8 mouse cellular contexts compared by ENCODE assay signal in the genomic region with DNA sequence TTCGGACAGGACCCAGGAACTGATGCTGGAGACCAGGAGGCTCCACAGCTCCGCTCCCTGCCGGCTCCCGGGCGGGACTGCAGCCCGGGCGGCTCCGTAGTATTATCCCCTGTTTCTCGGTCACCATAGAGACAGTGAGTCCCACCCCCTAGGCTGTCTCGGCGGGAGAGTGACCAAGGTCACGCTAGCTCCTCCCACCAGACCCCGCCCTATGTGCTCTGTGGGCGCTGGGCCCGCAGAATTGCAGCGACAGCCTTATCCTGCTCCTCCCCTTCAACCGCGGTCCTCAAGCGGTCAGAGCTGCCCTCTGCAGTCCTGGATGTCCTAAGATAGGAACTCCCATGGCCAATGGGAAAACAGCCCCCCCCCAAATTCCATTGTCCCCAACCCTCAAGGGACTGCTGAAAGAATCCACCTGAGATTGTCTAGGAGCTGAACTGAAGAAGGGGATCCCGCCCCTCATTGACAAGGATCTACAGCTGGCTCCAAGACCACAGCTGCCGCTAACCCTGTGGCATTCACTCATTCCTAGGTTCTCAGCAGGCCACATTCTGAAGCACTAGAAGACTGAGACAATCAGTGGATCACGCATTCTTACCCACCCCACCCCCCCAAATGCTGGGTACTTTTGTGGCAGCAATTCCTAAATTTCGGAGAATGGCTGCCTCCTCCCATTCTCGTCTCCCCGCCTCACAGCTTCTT. TPM values are rescaled to one million over a fixed set of nuclear protein-coding genes. Genes with fewer than 3 reads are reported as not detected.
DNase-seq lines count a peak whose midpoint lies in the region; ATAC-seq and TF ChIP-seq lines count a peak whose summit lies in the region.

Gene Tppp3, minus strand, starts transcription at position 213 of the 702 bp plus-strand sequence.

- peak within 1 kb of the TSS; percentile 50 for H3K9ac ChIP-seq in forebrain, embryonic 12.5 days
- H3K9ac ChIP-seq in heart, embryonic 15.5 days = peak within 1 kb of the TSS; percentile 42
- no peak within 1 kb of the TSS for H3K9ac ChIP-seq in liver, embryonic 13.5 days
- peak within 1 kb of the TSS; percentile 5; the same call in 1 of the 2 replicates for H3K9ac ChIP-seq in stomach, embryonic 15.5 days

- H3K36me3 ChIP-seq in C2C12 (ENCODE audit: control insufficient read depth, insufficient read depth) = peaks cover 26% of the 10 kb centered on the region
- H3K36me3 ChIP-seq in forebrain, embryonic 12.5 days (replicated peaks) = peaks cover 12% of the 10 kb centered on the region
- no peaks in the 10 kb centered on the region for H3K36me3 ChIP-seq in heart, embryonic 15.5 days
- H3K36me3 ChIP-seq in liver, embryonic 13.5 days = no peaks in the 10 kb centered on the region
- H3K36me3 ChIP-seq in stomach, embryonic 15.5 days = peaks cover 4% of the 10 kb centered on the region; the same call in 1 of the 2 replicates

- H3ac ChIP-seq in C2C12 (ENCODE audit: control insufficient read depth, insufficient read length, low read depth) = peak within 1 kb of the TSS; percentile 66

- no peak for TF ChIP-seq CTCF in C2C12 (IDR thresholded peaks at IDR 0.05; ENCODE audit: control insufficient read depth, insufficient read depth, insufficient read length)

- no peaks in the 10 kb centered on the region for H3K9me3 ChIP-seq in forebrain, embryonic 12.5 days
- no peaks in the 10 kb centered on the region for H3K9me3 ChIP-seq in heart, embryonic 15.5 days (replicated peaks)
- no peaks in the 10 kb centered on the region for H3K9me3 ChIP-seq in liver, embryonic 13.5 days (replicated peaks)
- no peaks in the 10 kb centered on the region for H3K9me3 ChIP-seq in stomach, embryonic 15.5 days

- peak within 1 kb of the TSS; percentile 28 for H3K4me3 ChIP-seq in C2C12 (ENCODE audit: insufficient read depth, poor library complexity, severe bottlenecking)
- H3K4me3 ChIP-seq in forebrain, embryonic 12.5 days (replicated peaks) = peak within 1 kb of the TSS; percentile 41
- peak within 1 kb of the TSS; percentile 42 for H3K4me3 ChIP-seq in heart, embryonic 15.5 days
- H3K4me3 ChIP-seq in liver, embryonic 13.5 days (replicated peaks) = peak within 1 kb of the TSS; percentile 32
- peak within 1 kb of the TSS; percentile 28 for H3K4me3 ChIP-seq in stomach, embryonic 15.5 days (replicated peaks)

- H3K27ac ChIP-seq in forebrain, embryonic 12.5 days = peak within 1 kb of the TSS; percentile 71
- no peak within 1 kb of the TSS for H3K27ac ChIP-seq in heart, embryonic 15.5 days
- no peak within 1 kb of the TSS for H3K27ac ChIP-seq in liver, embryonic 13.5 days
- peak within 1 kb of the TSS; percentile 45; the same call in 1 of the 2 replicates for H3K27ac ChIP-seq in stomach, embryonic 15.5 days

- peaks cover 65% of the 10 kb centered on the region for H3K4me1 ChIP-seq in forebrain, embryonic 12.5 days
- peaks cover 47% of the 10 kb centered on the region for H3K4me1 ChIP-seq in heart, embryonic 15.5 days (replicated peaks)
- H3K4me1 ChIP-seq in liver, embryonic 13.5 days (replicated peaks) = peaks cover 54% of the 10 kb centered on the region
- H3K4me1 ChIP-seq in stomach, embryonic 15.5 days = peaks cover 44% of the 10 kb centered on the region

- peak; percentile 96 for DNase-seq in kidney, postnatal 14 days
- DNase-seq in liver, embryonic 13.5 days = peak; percentile 77
- peak; percentile 92 for DNase-seq in neural tube, embryonic 10.5 days (ENCODE audit: extremely low spot score, low spot score)

- H3K4me2 ChIP-seq in forebrain, embryonic 12.5 days = peak within 1 kb of the TSS; percentile 71
- peak within 1 kb of the TSS; percentile 64 for H3K4me2 ChIP-seq in heart, embryonic 15.5 days
- H3K4me2 ChIP-seq in liver, embryonic 13.5 days = peak within 1 kb of the TSS; percentile 56
- H3K4me2 ChIP-seq in stomach, embryonic 15.5 days = peak within 1 kb of the TSS; percentile 51

- 5% methylated on average over 25 of the region's 25 CpGs for WGBS in forebrain, embryonic 12.5 days
- 9% methylated on average over 25 of the region's 25 CpGs for WGBS in heart, embryonic 15.5 days
- WGBS in liver, embryonic 13.5 days (ENCODE audit: insufficient replicate concordance) = 4% methylated on average over 25 of the region's 25 CpGs
- 9% methylated on average over 25 of the region's 25 CpGs for WGBS in stomach, embryonic 15.5 days

- ATAC-seq in cerebellum, adult (ENCODE audit: insufficient number of reproducible peaks, low FRiP score, low TSS enrichment) = peak; percentile 53
- ATAC-seq in forebrain, embryonic 12.5 days (ENCODE audit: low FRiP score) = peak; percentile 91
- peak; percentile 94 for ATAC-seq in heart, embryonic 15.5 days (replicated peaks; ENCODE audit: insufficient number of reproducible peaks, insufficient read depth, low FRiP score, low read depth)
- ATAC-seq in liver, embryonic 13.5 days (ENCODE audit: low read depth) = peak; percentile 87
- peak; percentile 93 for ATAC-seq in stomach, embryonic 15.5 days (ENCODE audit: insufficient read depth, low FRiP score, low read depth)

- H3K27me3 ChIP-seq in C2C12 (ENCODE audit: control insufficient read depth, insufficient read depth, insufficient read length) = no peaks in the 10 kb centered on the region
- H3K27me3 ChIP-seq in forebrain, embryonic 12.5 days = peaks cover 34% of the 10 kb centered on the region
- H3K27me3 ChIP-seq in heart, embryonic 15.5 days = peaks cover 12% of the 10 kb centered on the region; the same call in 1 of the 2 replicates
- H3K27me3 ChIP-seq in liver, embryonic 13.5 days = peaks cover 85% of the 10 kb centered on the region
- 0 out of 2 replicates have a peak, but pooled peaks cover 2% of the 10 kb centered on the region for H3K27me3 ChIP-seq in stomach, embryonic 15.5 days (replicated peaks)

- H3K79me3 ChIP-seq in C2C12 (ENCODE audit: low read depth) = no peaks in the 10 kb centered on the region

- peaks cover 9% of the 10 kb centered on the region for H3K79me2 ChIP-seq in C2C12 (ENCODE audit: control insufficient read depth, insufficient read depth)

TF ChIP-seq in C2C12, 6 proteins besides CTCF, POLR2A, EP300 and RAD21:
- TF ChIP-seq MAX (IDR thresholded peaks at IDR 0.05) = no peak
- TF ChIP-seq USF1 (IDR thresholded peaks at IDR 0.05; ENCODE audit: low read depth) = no peak
- TF ChIP-seq MYOG (IDR thresholded peaks at IDR 0.05; ENCODE audit: control insufficient read depth, extremely low read depth, insufficient read length) = no peak
- peak; percentile 64 for TF ChIP-seq MYOD1 (IDR thresholded peaks at IDR 0.05; ENCODE audit: control insufficient read depth, insufficient read length, low read depth)
- TF ChIP-seq FOSL1 (IDR thresholded peaks at IDR 0.05; ENCODE audit: insufficient read depth, low read length, poor library complexity, severe bottlenecking) = no peak
TF ChIP-seq in C2C12: peak in this region for 1.

RNA-seq across cellular contexts. Expression of gene Tppp3, which starts in this region (rescaled TPM):
- 219 TPM for polyA plus RNA-seq in C2C12 (2012; fragmentation: generic; extraction: Trizol)
- polyA plus RNA-seq in forebrain, embryonic 12.5 days (2016; fragmentation: Nextera tagmentation; extraction: Ambion mirVana) = 39.9 and 41.3 TPM in 2 replicates
- 27.5 and 39.8 TPM in 2 replicates for polyA plus RNA-seq in heart, embryonic 15.5 days (2015; fragmentation: Nextera tagmentation; extraction: Ambion mirVana)
- 1.6 and 1.8 TPM in 2 replicates for polyA plus RNA-seq in liver, embryonic 13.5 days (2015; fragmentation: Nextera tagmentation; extraction: Ambion mirVana)
- polyA plus RNA-seq in stomach, embryonic 15.5 days (2015; fragmentation: Nextera tagmentation; extraction: Ambion mirVana) = 44.7 and 45.5 TPM in 2 replicates

Comparison
In these comparisons a context has a peak if more than half of its experiments do, and no peak if none do; other contexts are left out.
1. RNA of gene Tppp3 (polyA plus RNA-seq): 219 TPM in C2C12 (single experiment), 44.7 to 45.5 TPM in stomach, embryonic 15.5 days, 39.9 to 41.3 TPM in forebrain, embryonic 12.5 days and 27.5 to 39.8 TPM in heart, embryonic 15.5 days; 1.6 to 1.8 TPM in liver, embryonic 13.5 days; every median in the first group is over 10 times any median in the second.
2. H3K27ac ChIP-seq: peak in forebrain, embryonic 12.5 days (single experiment) and stomach, embryonic 15.5 days (single experiment); none in heart, embryonic 15.5 days (single experiment) and liver, embryonic 13.5 days (single experiment).
3. Peak in every context shown above with its lines, with median percentiles within 50 percentile points of each other: H3K4me3 ChIP-seq, ATAC-seq, H3K4me2 ChIP-seq and DNase-seq.